Mouse (Mus musculus) layer of hippocampus, adult 11-12 months (tissue): ENCODE measurements around the gene Dnmt3a.
A peak's percentile ranks its signal among the peaks of the same experiment; 100 is the strongest.

Experiments
- DNase-seq: peaks from one replicate; pipeline ENCODE4 v3.0.0; 2022; ENCODE audit warnings: low spot score

The Dnmt3a gene

DNA sequence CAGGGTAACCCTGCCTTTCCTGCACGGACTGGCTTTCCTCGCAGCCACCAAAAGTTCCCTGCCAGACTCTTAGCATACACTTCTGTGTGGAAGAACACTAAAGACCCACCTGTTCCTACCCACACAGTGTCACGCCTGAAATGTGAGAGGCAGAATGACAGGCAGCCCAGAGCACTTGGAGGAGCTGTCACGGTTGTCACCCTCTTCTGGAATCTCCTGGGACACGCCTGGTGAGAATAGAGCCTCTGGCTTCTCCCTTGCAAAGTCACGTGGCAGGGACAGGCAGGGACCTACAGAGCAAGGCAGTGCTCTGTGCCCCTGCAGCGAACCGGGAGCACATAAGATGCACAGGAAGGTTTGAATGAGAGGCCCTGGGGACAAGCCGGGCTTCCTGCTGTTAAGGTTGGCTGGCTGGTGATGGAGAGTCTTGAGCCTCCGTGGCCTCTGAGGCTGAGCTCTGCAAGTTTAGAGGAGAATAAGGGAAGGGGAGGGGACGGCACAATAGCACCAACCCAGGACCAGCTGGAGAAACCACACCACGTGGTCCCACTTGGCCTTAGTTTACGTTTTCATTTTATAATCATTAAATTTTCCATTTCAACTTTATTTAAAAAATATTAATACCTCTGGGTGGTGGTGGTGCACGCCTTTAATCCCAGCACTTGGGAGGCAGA, 112.0 kb downstream of the Dnmt3a start:
- no peak for DNase-seq

DNA sequence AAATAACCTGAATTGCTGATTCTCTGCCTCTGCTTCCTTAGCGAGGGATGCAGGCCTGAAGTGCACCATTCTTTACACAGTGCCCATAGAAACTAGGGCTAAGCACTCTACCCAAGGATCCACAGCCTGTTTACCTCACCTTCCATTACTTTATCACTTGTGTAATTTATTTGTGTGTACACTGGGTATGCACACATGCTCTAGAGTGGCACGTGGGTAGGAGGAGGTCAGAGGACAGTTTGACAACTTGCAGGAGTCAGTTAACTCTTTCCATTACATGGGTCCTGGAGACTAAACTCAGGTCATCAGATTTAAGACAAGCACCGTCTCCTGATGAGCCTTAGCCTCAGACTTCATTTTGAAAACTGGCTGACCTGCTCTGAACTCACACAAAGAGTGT, 112.8 kb downstream of the Dnmt3a start:
- DNase-seq, result no peak

DNA sequence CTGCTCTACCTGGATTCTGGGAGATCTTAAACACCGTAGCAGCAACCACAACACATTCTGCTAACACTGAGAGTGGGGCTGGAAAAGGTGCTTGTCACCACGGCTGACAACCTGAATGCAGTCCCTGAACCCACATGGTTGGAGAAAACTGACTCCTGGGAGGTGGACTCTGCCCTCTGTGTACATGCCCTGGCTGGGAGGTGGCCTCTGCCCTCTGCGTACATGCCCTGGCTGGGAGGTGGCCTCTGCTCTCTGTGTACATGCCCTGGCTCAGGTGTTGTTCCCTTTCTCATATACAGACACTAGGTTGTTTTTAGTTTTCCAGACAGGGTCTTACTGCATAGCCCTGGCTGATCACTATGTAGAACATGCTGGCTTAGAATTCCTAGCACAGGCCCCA, 113.6 kb downstream of the Dnmt3a start:
- DNase-seq, result no peak

DNA sequence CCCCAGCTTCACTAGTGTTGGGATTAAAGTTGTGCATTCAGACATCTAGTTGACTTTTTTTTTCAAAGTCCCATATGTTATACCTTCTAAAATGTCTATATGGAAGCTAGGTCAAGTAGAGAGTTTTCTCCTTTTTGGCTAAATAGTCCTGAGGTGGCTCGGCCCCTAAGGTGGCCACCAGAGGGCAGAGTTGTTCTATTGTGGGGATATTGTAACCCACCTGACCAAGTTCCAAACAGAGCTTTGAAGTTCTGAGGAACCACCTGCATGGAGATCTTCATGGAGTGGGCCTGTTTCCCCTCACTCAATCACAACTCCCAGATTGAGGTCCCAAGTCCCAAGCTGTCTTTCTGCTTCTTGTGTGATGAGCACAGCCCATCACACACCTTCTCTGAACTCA, 120.3 kb downstream of the Dnmt3a start:
- peak; percentile 81 for DNase-seq

DNA sequence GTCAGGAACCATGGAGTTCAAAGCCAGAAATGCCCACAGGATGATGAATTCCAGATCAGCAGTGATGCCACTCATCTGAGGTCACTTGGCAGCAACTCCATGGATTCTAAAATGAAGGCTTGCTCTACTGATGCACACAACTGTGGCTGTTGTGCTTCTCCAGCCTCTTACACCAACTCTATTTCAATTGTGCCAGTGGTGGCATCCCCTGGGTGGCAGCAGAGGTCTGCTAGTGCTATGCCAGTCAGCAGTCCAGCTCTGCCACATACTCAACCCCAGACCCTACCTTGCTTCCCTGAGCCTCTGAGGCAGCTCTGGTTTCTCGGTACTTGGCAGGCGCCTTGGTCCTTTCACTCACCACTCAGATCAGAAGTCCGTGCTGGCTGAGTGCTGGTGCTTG, 123.0 kb downstream of the Dnmt3a start:
- DNase-seq, result peak; percentile 65

DNA sequence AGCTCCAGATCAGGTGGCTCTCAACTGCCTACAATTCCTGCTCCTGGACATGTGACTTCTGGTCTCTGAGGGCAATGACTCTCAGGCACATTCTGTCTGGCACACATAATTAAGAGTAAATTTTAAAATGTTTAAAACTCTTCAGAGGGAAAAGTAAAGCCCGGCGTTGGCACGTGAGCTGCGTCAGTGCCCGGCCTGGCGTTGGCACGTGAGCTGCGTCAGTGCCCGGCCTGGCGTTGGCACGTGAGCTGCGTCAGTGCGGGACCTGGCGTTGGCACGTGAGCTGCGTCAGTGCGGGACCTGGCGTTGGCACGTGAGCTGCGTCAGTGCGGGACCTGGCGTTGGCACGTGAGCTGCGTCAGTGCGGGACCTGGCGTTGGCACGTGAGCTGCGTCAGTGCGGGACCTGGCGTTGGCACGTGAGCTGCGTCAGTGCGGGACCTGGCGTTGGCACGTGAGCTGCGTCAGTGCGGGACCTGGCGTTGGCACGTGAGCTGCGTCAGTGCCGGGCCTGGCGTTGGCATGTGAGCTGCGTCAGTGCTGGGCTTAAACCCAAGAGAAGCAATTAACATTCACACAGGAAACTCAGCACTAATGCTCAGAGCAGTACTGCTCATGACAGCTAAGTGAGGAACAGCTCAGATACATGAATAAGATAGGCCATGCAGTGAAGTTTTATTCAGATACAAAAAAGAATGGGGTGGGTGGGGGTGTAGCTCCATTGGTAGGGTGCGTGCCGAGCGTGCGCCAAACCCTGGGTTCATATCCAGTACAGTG, 124.5 kb downstream of the Dnmt3a start:
- peak; percentile 66 for DNase-seq

DNA sequence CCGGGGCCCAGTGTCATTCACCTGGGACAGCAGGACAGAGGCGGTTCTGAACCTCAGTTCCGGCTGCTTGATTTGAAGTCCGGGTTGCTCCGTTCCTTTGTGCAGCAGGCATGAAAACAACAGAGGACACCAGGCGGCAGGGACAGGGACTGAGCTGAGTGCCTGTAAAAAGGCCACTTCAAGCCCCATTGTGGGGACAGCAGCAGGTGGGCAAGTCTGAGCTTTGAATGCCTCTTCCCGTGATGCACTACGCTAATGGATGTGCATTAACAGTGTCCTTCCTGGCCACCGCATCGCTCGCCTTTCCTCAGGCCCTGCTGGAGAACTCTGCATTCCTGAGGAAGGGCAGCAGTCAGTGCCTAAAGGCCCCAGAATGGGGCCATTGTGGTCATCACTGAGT, 136.2 kb downstream of the Dnmt3a start:
- DNase-seq, result no peak

DNA sequence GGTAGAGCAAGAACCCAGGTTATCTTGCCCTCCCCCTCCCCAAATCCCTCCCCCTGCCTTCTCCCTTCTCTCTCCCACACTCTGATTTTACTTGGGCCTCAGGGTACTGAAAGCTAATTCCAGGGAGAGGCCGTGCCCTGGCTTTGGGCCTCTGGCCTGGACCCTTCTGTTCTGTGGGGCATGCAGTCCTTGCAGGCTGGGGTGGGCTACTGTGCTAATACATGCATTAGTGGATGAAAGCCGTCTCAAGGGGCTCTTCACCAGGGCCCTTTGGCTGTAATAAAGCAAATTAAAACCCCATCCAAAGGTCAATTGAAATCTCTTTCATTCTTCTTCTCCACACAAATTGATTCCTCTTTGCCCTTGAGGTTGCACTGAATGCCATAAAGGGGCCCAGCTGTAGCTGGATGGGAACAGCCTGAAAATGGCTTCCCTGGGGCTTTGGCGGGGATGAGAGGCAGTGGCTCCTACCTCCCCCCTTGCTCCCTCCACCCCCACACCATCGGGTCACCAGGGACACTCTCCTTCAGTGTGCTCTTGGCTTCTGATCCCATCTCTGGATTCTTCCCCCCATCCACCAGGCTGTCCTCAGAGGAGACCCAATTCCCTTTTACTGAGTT, 138.8 kb downstream of the Dnmt3a start:
- no peak for DNase-seq

DNA sequence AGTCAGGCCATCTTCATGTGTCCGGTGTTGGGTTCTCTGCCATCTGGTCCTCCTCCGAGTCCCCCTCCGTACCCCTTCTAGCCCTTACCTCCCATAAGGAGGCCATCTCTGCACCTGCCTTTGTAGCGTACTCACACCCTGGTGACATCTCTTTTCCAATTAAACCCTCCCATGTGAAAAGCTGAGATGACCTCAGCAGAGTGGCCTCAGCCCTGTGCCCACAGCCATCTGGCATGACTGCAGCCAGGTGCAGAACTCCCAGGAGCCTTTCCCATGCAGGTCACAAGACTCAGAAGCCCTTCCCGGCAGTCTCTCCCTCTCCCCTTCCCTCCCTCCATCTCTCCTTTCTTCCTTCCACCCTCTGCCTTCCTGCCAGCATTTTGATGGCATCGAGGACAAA, 141.7 kb downstream of the Dnmt3a start:
- no peak for DNase-seq

DNA sequence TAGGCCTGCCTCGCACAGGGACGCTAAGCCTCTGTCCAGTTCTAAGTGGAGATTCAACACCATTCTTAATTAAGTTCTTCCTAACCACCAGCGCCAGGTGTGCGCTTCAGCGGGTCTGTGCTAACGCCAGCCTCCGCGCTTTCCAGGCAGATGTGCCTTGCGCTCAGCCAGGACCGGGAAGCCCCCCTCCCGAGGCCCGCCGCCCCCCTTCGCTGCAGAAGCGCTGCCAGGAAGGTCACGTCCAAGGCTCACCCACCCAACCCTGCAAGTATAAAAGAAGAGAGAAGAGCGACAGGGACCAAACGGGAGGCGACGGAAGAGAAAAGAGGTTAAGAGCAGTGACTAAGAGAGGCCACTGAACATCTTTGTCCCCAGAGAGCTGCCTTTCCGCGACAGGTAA, 148.8 kb downstream of the Dnmt3a start, which contains the start of gene Pomc:
Pomc (plus strand) TSS at position 301 of the 400 bp plus-strand sequence.
- no peak for DNase-seq

DNA sequence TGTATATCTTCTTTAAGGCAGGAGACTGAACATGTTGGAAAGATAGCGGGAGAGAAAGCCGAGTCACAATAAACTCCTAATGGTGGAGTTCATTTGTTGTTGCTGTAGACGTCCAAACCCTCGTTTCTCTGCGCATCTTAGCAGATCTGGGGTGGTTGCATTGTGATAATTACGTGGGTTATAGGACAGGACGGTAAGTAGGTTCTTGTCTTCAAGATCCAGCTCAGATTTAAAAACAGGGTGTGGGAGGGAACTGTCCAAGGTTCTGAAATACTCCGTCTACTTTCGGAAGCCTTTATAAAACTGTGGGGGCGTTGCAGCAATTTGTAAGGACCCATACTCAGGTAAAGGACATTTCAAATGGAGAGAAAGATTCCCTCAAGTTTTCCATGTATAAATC, 149.6 kb downstream of the Dnmt3a start:
- DNase-seq, result no peak

DNA sequence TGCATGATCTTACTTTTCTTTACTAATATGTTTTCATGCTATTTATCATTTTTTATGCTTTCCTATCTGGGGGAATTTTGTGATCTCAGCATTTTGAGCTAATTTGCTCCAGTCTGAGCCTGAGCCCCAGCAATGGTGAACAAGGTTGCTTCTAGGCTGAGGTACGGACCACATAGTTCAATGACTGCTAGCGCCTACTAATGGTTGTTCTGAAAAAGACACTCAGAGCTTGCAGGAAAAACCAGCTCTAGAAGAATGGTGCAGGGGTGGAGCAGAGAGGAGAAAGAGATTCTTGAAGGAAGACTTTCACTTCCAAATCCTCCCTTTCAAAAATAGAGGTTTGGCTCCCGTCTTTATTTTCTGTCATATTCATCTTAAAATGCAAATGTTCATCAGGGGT, 150.5 kb downstream of the Dnmt3a start:
- no peak for DNase-seq

DNA sequence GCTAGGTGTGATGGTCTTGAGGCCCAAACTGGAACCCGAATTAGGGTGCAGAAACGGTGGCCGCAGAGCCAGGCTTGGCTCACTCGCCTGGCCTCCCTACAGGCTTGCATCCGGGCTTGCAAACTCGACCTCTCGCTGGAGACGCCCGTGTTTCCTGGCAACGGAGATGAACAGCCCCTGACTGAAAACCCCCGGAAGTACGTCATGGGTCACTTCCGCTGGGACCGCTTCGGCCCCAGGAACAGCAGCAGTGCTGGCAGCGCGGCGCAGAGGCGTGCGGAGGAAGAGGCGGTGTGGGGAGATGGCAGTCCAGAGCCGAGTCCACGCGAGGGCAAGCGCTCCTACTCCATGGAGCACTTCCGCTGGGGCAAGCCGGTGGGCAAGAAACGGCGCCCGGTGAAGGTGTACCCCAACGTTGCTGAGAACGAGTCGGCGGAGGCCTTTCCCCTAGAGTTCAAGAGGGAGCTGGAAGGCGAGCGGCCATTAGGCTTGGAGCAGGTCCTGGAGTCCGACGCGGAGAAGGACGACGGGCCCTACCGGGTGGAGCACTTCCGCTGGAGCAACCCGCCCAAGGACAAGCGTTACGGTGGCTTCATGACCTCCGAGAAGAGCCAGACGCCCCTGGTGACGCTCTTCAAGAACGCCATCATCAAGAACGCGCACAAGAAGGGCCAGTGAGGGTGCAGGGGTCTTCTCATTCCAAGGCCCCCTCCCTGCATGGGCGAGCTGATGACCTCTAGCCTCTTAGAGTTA, 154.2 kb downstream of the Dnmt3a start:
- DNase-seq, result peak; percentile 86

DNA sequence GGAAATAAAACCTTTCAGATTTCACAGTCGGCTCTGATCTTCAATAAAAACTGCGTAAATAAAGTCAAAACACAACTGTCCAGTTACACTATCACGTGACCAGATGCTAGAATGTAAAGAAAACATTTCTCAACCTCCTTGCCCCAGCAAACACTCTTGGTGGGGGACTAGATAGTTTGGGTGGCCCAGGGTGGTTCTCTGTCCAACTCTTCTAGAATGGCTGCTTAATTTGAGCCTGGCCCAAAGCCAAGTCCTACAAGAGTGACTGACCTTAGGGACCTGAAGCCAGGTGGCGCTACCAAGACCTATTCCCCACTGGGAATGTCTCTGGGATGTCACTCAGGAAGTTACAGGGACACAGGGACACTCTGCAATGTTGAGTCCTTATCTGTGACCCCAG, 154.7 kb downstream of the Dnmt3a start:
- DNase-seq, result peak; percentile 34
